Mouse (Mus musculus): ENCODE measurements at regions not wholly inside any gene's neighbourhood (a gene's known extent, or its start where the extent isn't known, plus 50 kb on each side); places are given as distances from the start of the nearest gene placed in this dataset. TPM values are rescaled to one million over a fixed set of nuclear protein-coding genes. Genes with fewer than 3 reads are reported as not detected.

MicroRNAs in the stretch of these regions (microRNA counts, 519-probe panel; counts per million panel counts)
- not detected for microRNA mmu-miR-325

Small RNA genes lying in the stretch of these regions (microRNA-seq; reads per million reads assigned to microRNA genes)
- gene Mir325: 4.9 reads per million, percentile 18 among the genes with 10 or more reads in this experiment
